Mouse (Mus musculus): Measurements from ENCODE around the gene Gkn3. TPM values are rescaled to one million over a fixed set of nuclear protein-coding genes. Genes with fewer than 3 reads are reported as not detected.

Gkn3 gene
- polyA plus RNA-seq, 1 experiment, result not detected

GRCm38 (mm10) chr6:87373057-87373456, 15.7 kb downstream of the Gkn3 start, which contains the start of gene Gkn2:
Gene Gkn2 (plus strand): TSS chr6:87373357.
- TF ChIP-seq CTCF (IDR thresholded peaks at IDR 0.05; ENCODE audit: low read depth, low read length) (no peak), POLR2A (IDR thresholded peaks at IDR 0.05; ENCODE audit: borderline replicate concordance, low read depth, low read length) (no peak)
- Histone ChIP-seq H3K4me3 (ENCODE audit: insufficient read depth, low read length) (no peak within 1 kb of the TSS), H3K27ac (ENCODE audit: insufficient read depth, low read depth, low read length) (no peak within 1 kb of the TSS), H3K4me1 (ENCODE audit: control insufficient read depth, insufficient read depth, low read length) (no peaks in the 10 kb centered on the region)

GRCm38 (mm10) chr6:87369223-87369622, 19.5 kb downstream of the Gkn3 start:
- TF ChIP-seq POLR2A (IDR thresholded peaks at IDR 0.05; ENCODE audit: borderline replicate concordance, low read depth, low read length), result no peak
- no peak for TF ChIP-seq CTCF (IDR thresholded peaks at IDR 0.05; ENCODE audit: low read depth, low read length)
- no peaks in the 10 kb centered on the region for H3K4me1 ChIP-seq (ENCODE audit: control insufficient read depth, insufficient read depth, low read length)
- no peak overlapping the region for H3K4me3 ChIP-seq (ENCODE audit: insufficient read depth, low read length)
- H3K27ac ChIP-seq (ENCODE audit: insufficient read depth, low read depth, low read length), result no peak overlapping the region

GRCm38 (mm10) chr6:87354441-87354840, 34.3 kb downstream of the Gkn3 start:
- Histone ChIP-seq H3K4me1 (ENCODE audit: control insufficient read depth, insufficient read depth, low read length) (no peaks in the 10 kb centered on the region), H3K27ac (ENCODE audit: insufficient read depth, low read depth, low read length) (no peak overlapping the region), H3K4me3 (ENCODE audit: insufficient read depth, low read length) (no peak overlapping the region)
- no peak for TF ChIP-seq CTCF (IDR thresholded peaks at IDR 0.05; ENCODE audit: low read depth, low read length)

GRCm38 (mm10) chr6:87350829-87351228, 37.9 kb downstream of the Gkn3 start, which contains the start of gene Gkn1:
Gene Gkn1 (minus strand): TSS chr6:87350942.
- Histone ChIP-seq H3K4me3 (ENCODE audit: insufficient read depth, low read length) (no peak within 1 kb of the TSS), H3K4me1 (ENCODE audit: control insufficient read depth, insufficient read depth, low read length) (no peaks in the 10 kb centered on the region)
- TF ChIP-seq POLR2A (IDR thresholded peaks at IDR 0.05; ENCODE audit: borderline replicate concordance, low read depth, low read length), result no peak
- no peak for TF ChIP-seq CTCF (IDR thresholded peaks at IDR 0.05; ENCODE audit: low read depth, low read length)

GRCm38 (mm10) chr6:87335935-87336295, 52.8 kb downstream of the Gkn3 start:
- H3K4me1 ChIP-seq (ENCODE audit: control insufficient read depth, insufficient read depth, low read length), result peaks cover 5% of the 10 kb centered on the region; the same call in 1 of the 2 replicates
- no peak overlapping the region for H3K4me3 ChIP-seq (ENCODE audit: insufficient read depth, low read length)
- no peak overlapping the region for H3K27ac ChIP-seq (ENCODE audit: insufficient read depth, low read depth, low read length)

More at GRCm38 (mm10) chr6:87350829-87351228, 37.9 kb downstream of the Gkn3 start, which contains the start of gene Gkn1:
- no peak within 1 kb of the TSS for H3K27ac ChIP-seq (ENCODE audit: insufficient read depth, low read depth, low read length)

GRCm38 (mm10) chr6:87335091-87335934, 53.4 kb downstream of the Gkn3 start, which contains the start of gene Antxr1:
Gene Antxr1 (minus strand): TSS chr6:87335821.
- peaks cover 5% of the 10 kb centered on the region; the same call in 1 of the 2 replicates for H3K4me1 ChIP-seq (ENCODE audit: control insufficient read depth, insufficient read depth, low read length)
- H3K4me3 ChIP-seq (ENCODE audit: insufficient read depth, low read length), result peak within 1 kb of the TSS; percentile 66
- TF ChIP-seq POLR2A (IDR thresholded peaks at IDR 0.05; ENCODE audit: borderline replicate concordance, low read depth, low read length), result no peak
- TF ChIP-seq CTCF (IDR thresholded peaks at IDR 0.05; ENCODE audit: low read depth, low read length), result peak; percentile 82
- H3K27ac ChIP-seq (ENCODE audit: insufficient read depth, low read depth, low read length), result no peak within 1 kb of the TSS

More at GRCm38 (mm10) chr6:87335935-87336295, 52.8 kb downstream of the Gkn3 start:
- TF ChIP-seq POLR2A (IDR thresholded peaks at IDR 0.05; ENCODE audit: borderline replicate concordance, low read depth, low read length), result no peak
- TF ChIP-seq CTCF (IDR thresholded peaks at IDR 0.05; ENCODE audit: low read depth, low read length), result no peak; the same call in 1 of the 2 replicates

GRCm38 (mm10) chr6:87334361-87335090, 54.2 kb downstream of the Gkn3 start:
- H3K4me3 ChIP-seq (ENCODE audit: insufficient read depth, low read length), result peak overlapping the region; percentile 66
- peaks cover 5% of the 10 kb centered on the region; the same call in 1 of the 2 replicates for H3K4me1 ChIP-seq (ENCODE audit: control insufficient read depth, insufficient read depth, low read length)
- TF ChIP-seq POLR2A (IDR thresholded peaks at IDR 0.05; ENCODE audit: borderline replicate concordance, low read depth, low read length) (no peak), CTCF (IDR thresholded peaks at IDR 0.05; ENCODE audit: low read depth, low read length) (no peak)
- no peak overlapping the region for H3K27ac ChIP-seq (ENCODE audit: insufficient read depth, low read depth, low read length)

Other genes starting within 250 kb of the Gkn3 start
- 0.63 and 1.5 TPM in 2 replicates for gene Antxr1, start 53.1 kb downstream of the Gkn3 start, polyA plus RNA-seq (2012; ENCODE audit: insufficient read depth, insufficient read length, missing spikeins)
- not detected in 2 replicates for gene Gkn1, start 38.0 kb downstream of the Gkn3 start, polyA plus RNA-seq (2012; ENCODE audit: insufficient read depth, insufficient read length, missing spikeins)
- not detected in 2 replicates for gene Gkn2, start 15.6 kb downstream of the Gkn3 start, polyA plus RNA-seq (2012; ENCODE audit: insufficient read depth, insufficient read length, missing spikeins)
- gene Bmp10, start 40.1 kb upstream of the Gkn3 start, polyA plus RNA-seq (2012; ENCODE audit: insufficient read depth, insufficient read length, missing spikeins), result not detected in 2 replicates
- gene Arhgap25, start 144.3 kb upstream of the Gkn3 start, polyA plus RNA-seq (2012; ENCODE audit: insufficient read depth, insufficient read length, missing spikeins), result 66.3 and 69.0 TPM in 2 replicates
- gene Prokr1, start 201.8 kb upstream of the Gkn3 start, polyA plus RNA-seq (2012; ENCODE audit: insufficient read depth, insufficient read length, missing spikeins), result 0.70 and 1.1 TPM in 2 replicates

Data from bone marrow macrophage, adult 2 months (primary cell).